ENCODE assay signal across 8 mouse cellular contexts in genomic region chr17:79975997-79976443, GRCm38 (mm10).
DNase-seq lines count a peak whose midpoint lies in the region; ATAC-seq and TF ChIP-seq lines count a peak whose summit lies in the region.

No protein-coding gene starts in this region.

- no peak for TF ChIP-seq CTCF in bone marrow, adult 2 months (IDR thresholded peaks at IDR 0.05; ENCODE audit: control insufficient read depth, insufficient read depth, low read length)

- H3K27me3 ChIP-seq in hindbrain, embryonic 11.5 days (ENCODE audit: control insufficient read depth, insufficient read depth, low read length) = no peaks in the 10 kb centered on the region
- H3K27me3 ChIP-seq in megakaryocyte, embryonic 14.5 days (replicated peaks) = peaks cover 12% of the 10 kb centered on the region

- 19% methylated on average over 11 of the region's 11 CpGs for WGBS in bone marrow, adult 2 months
- 26% methylated on average over 11 of the region's 11 CpGs for WGBS in hindbrain, embryonic 11.5 days

- peaks cover 5% of the 10 kb centered on the region for H3K4me1 ChIP-seq in bone marrow, adult 2 months (ENCODE audit: control insufficient read depth, insufficient read depth, low read length)
- no peaks in the 10 kb centered on the region; the same call in 1 of the 2 replicates for H3K4me1 ChIP-seq in hindbrain, embryonic 11.5 days (replicated peaks; ENCODE audit: control insufficient read depth, insufficient read depth, low read length)
- peaks cover 46% of the 10 kb centered on the region for H3K4me1 ChIP-seq in megakaryocyte, embryonic 14.5 days

- peak; percentile 6 for DNase-seq in layer of hippocampus, adult 11-12 months (ENCODE audit: low spot score)
- no peak for DNase-seq in layer of hippocampus, postnatal 36 days
- peak; percentile 33 for DNase-seq in hindbrain, embryonic 11.5 days (ENCODE audit: low spot score)
- peak; percentile 52 for DNase-seq in thymus, postnatal 25 days
- no peak for DNase-seq in layer of hippocampus, adult 8-10 months (ENCODE audit: low spot score in 2 of 2)
- no peak for DNase-seq in ovary, postnatal 14 days (ENCODE audit: low spot score)

- no peak for TF ChIP-seq POLR2A in bone marrow, adult 2 months (IDR thresholded peaks at IDR 0.05; ENCODE audit: borderline replicate concordance, control insufficient read depth, low read depth, low read length)

- H3K9ac ChIP-seq in hindbrain, embryonic 11.5 days (ENCODE audit: low read depth, low read length) = no peak overlapping the region

- ATAC-seq in hindbrain, embryonic 11.5 days (ENCODE audit: low FRiP score) = peak; percentile 68

- H3K27ac ChIP-seq in bone marrow, adult 2 months (ENCODE audit: control insufficient read depth, insufficient read depth, low read depth, low read length, poor library complexity) = no peak overlapping the region
- no peak overlapping the region for H3K27ac ChIP-seq in hindbrain, embryonic 11.5 days (ENCODE audit: low read depth, low read length)

- no peaks in the 10 kb centered on the region for H3K36me3 ChIP-seq in hindbrain, embryonic 11.5 days (ENCODE audit: control insufficient read depth, insufficient read depth, low read length)
- no peaks in the 10 kb centered on the region for H3K36me3 ChIP-seq in megakaryocyte, embryonic 14.5 days (replicated peaks; ENCODE audit: low read length)

- H3K9me3 ChIP-seq in hindbrain, embryonic 11.5 days (ENCODE audit: control insufficient read depth, low read length) = no peaks in the 10 kb centered on the region
- no peaks in the 10 kb centered on the region for H3K9me3 ChIP-seq in megakaryocyte, embryonic 14.5 days

- H3K4me3 ChIP-seq in bone marrow, adult 2 months (replicated peaks; ENCODE audit: control insufficient read depth, low read depth, low read length) = peak overlapping the region; percentile 13
- H3K4me3 ChIP-seq in hindbrain, embryonic 11.5 days (ENCODE audit: low read depth, low read length) = peak overlapping the region; percentile 17
- H3K4me3 ChIP-seq in megakaryocyte, embryonic 14.5 days (replicated peaks) = peak overlapping the region; percentile 80

- H3K4me2 ChIP-seq in hindbrain, embryonic 11.5 days (replicated peaks; ENCODE audit: low read depth, low read length) = peak overlapping the region; percentile 32

Comparison
In these comparisons a context has a peak if more than half of its experiments do, and no peak if none do; other contexts are left out.
1. DNase-seq: peak in layer of hippocampus, adult 11-12 months (single experiment), hindbrain, embryonic 11.5 days (single experiment) and thymus, postnatal 25 days (single experiment); none in layer of hippocampus, postnatal 36 days (0 of 2), layer of hippocampus, adult 8-10 months (0 of 2) and ovary, postnatal 14 days (single experiment).
2. H3K4me3 ChIP-seq: peak in every context shown above with its lines; median percentile 80 in megakaryocyte, embryonic 14.5 days; 17 in hindbrain, embryonic 11.5 days; 13 in bone marrow, adult 2 months.